Mouse (Mus musculus) G1E (cell line): Measurements from ENCODE around the gene Ptger4.

Source experiments
- CTCF ChIP-seq: IDR thresholded peaks from 2 replicates; pipeline ENCODE4 v1.5.1; 2012; ENCODE audit warnings: low read depth, low read length, inconsistent platforms, mixed read lengths
- TAL1 ChIP-seq: conservative IDR thresholded peaks from 2 replicates; pipeline ENCODE4 v1.6.1; 2012; ENCODE audit warnings: low read depth, low read length, inconsistent platforms, mixed read lengths

- TF ChIP-seq TAL1 (peak; percentile 95), CTCF (no peak)
Observed at GRCm38 (mm10) chr15:5243036-5243958, 690 bp downstream of the Ptger4 start.
